Mouse (Mus musculus) intestine, embryonic 16.5 days (tissue): ENCODE results near the gene Wdfy4. TPM values are rescaled to one million over a fixed set of nuclear protein-coding genes. Genes with fewer than 3 reads are reported as not detected.

Experiments used
- ATAC-seq: fragments of 200-750 bp; cut with Nextera tagmentation; 2 replicates; pipeline ENCODE4 v1.8.0; 2017; ENCODE audit warnings: moderate TSS enrichment, moderate library complexity
- H3K27ac ChIP-seq: fragments of 300-500 bp; sonication (generic); 2 replicates; pipeline ENCODE4 v1.5.1; 2014; ENCODE audit warnings: mild to moderate bottlenecking, low read length
- H3K27me3 ChIP-seq: fragments of 300-500 bp; sonication (generic); replicated peaks from 2 replicates; pipeline ENCODE4 v1.6.1; 2014; ENCODE audit warnings: low read length, control low read depth, mixed read lengths; ENCODE audit not compliant: control insufficient read depth, insufficient read depth
- H3K36me3 ChIP-seq: fragments of 300-500 bp; sonication (generic); 2 replicates; pipeline ENCODE4 v1.6.1; 2014; ENCODE audit warnings: low read length, control low read depth; ENCODE audit not compliant: control insufficient read depth, insufficient read depth
- H3K4me1 ChIP-seq: fragments of 300-500 bp; sonication (generic); 2 replicates; pipeline ENCODE4 v1.6.1; 2014; ENCODE audit warnings: low read length, control low read depth, mixed read lengths; ENCODE audit not compliant: control insufficient read depth, insufficient read depth
- H3K4me2 ChIP-seq: fragments of 300-500 bp; sonication (generic); 2 replicates; pipeline ENCODE4 v1.6.1; 2014; ENCODE audit warnings: low read depth, low read length, control low read depth
- H3K4me3 ChIP-seq: fragments of 300-500 bp; sonication (generic); 2 replicates; pipeline ENCODE4 v1.5.1; 2014; ENCODE audit warnings: mild to moderate bottlenecking, low read length
- H3K9ac ChIP-seq: fragments of 300-500 bp; sonication (generic); 2 replicates; pipeline ENCODE4 v1.6.1; 2014; ENCODE audit warnings: low read depth, low read length
- H3K9me3 ChIP-seq: fragments of 300-500 bp; sonication (generic); 2 replicates; pipeline ENCODE4 v1.6.1; 2016; ENCODE audit warnings: low read length, control low read depth; ENCODE audit not compliant: control insufficient read depth
- WGBS: fragments of 180-500 bp; shearing (Covaris S2); extraction: QIAGEN DNeasy Blood & Tissue Kit; methylation state at CpG from one replicate; pipeline ENCODE4 v1.1.7; 2014; 5-methylcytosine and 5-hydroxymethylcytosine counted together
- polyA plus RNA-seq: library from polyadenylated mRNA; unstranded; fragments of >200 nt; fragmentation: Nextera tagmentation; extraction: Ambion mirVana; gene quantifications from 2 replicates; pipeline ENCODE4 v1.2.1, GENCODE M21; 2015

The Wdfy4 gene
- polyA plus RNA-seq, 1 experiment from 2014 or later: 0.16 TPM

GRCm38 (mm10) chr14:33101609-33102008 is 83.7 kb downstream of the Wdfy4 start:
- Histone ChIP-seq H3K9me3 (no peaks in the 10 kb centered on the region), H3K9ac (no peak overlapping the region), H3K36me3 (no peaks in the 10 kb centered on the region), H3K4me1 (no peaks in the 10 kb centered on the region), H3K27me3 (no peaks in the 10 kb centered on the region), H3K27ac (no peak overlapping the region), H3K4me2 (no peak overlapping the region), H3K4me3 (no peak overlapping the region)
- WGBS: 20% methylated on average over 2 of the region's 2 CpGs
- no peak for ATAC-seq

- ATAC-seq: no peak
- Histone ChIP-seq H3K4me2 (no peak overlapping the region), H3K27ac (no peak overlapping the region), H3K4me1 (no peaks in the 10 kb centered on the region), H3K9me3 (no peaks in the 10 kb centered on the region), H3K36me3 (no peaks in the 10 kb centered on the region), H3K9ac (no peak overlapping the region), H3K27me3 (no peaks in the 10 kb centered on the region), H3K4me3 (no peak overlapping the region)
- WGBS: 83% methylated on average over 5 of the region's 5 CpGs
These were observed 85.4 kb downstream of the Wdfy4 start for GRCm38 (mm10) chr14:33099926-33100325.

DNA sequence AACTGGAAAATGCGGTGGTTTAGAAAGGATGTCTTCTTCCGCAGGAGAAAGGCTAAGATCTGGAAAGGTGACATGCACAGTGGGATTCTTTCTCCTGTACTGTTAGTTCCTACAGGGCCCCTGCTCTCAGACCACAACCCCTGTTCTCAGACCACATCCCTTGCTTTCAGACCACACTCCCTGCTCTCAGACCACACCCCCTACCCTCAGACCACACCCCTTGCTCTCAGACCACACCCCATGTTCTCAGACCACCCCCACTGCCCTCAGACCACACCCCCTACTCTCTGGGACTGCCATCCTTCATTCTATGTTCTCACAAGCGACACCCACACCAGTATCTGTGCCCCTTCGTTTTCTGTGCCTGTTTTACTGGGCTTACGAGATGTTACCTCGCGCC is 86.2 kb downstream of the Wdfy4 start:
- no peaks in the 10 kb centered on the region for H3K27me3 ChIP-seq
- H3K9ac ChIP-seq: no peak overlapping the region
- 62% methylated on average over 7 of the region's 7 CpGs for WGBS
- no peak for ATAC-seq
- H3K4me3 ChIP-seq: no peak overlapping the region
- H3K27ac ChIP-seq: no peak overlapping the region
- no peak overlapping the region for H3K4me2 ChIP-seq
- H3K4me1 ChIP-seq: no peaks in the 10 kb centered on the region
- no peaks in the 10 kb centered on the region for H3K36me3 ChIP-seq
- H3K9me3 ChIP-seq: no peaks in the 10 kb centered on the region

- ATAC-seq: no peak
- no peak overlapping the region for H3K9ac ChIP-seq
- H3K9me3 ChIP-seq: no peaks in the 10 kb centered on the region
- H3K36me3 ChIP-seq: no peaks in the 10 kb centered on the region
- no peak overlapping the region for H3K4me2 ChIP-seq
- H3K4me3 ChIP-seq: no peak overlapping the region
- no peaks in the 10 kb centered on the region for H3K4me1 ChIP-seq
- 77% methylated on average over 5 of the region's 5 CpGs for WGBS
- H3K27ac ChIP-seq: no peak overlapping the region
- no peaks in the 10 kb centered on the region for H3K27me3 ChIP-seq
These were observed 88.8 kb downstream of the Wdfy4 start for GRCm38 (mm10) chr14:33096462-33096861.

- Histone ChIP-seq H3K27ac (no peak overlapping the region), H3K4me3 (no peak overlapping the region), H3K4me1 (no peaks in the 10 kb centered on the region), H3K9ac (no peak overlapping the region), H3K4me2 (no peak overlapping the region), H3K36me3 (no peaks in the 10 kb centered on the region), H3K9me3 (no peaks in the 10 kb centered on the region), H3K27me3 (no peaks in the 10 kb centered on the region)
- no peak for ATAC-seq
- WGBS: 76% methylated on average over 8 of the region's 8 CpGs
These were observed 102.0 kb downstream of the Wdfy4 start for GRCm38 (mm10) chr14:33083326-33083725.

DNA sequence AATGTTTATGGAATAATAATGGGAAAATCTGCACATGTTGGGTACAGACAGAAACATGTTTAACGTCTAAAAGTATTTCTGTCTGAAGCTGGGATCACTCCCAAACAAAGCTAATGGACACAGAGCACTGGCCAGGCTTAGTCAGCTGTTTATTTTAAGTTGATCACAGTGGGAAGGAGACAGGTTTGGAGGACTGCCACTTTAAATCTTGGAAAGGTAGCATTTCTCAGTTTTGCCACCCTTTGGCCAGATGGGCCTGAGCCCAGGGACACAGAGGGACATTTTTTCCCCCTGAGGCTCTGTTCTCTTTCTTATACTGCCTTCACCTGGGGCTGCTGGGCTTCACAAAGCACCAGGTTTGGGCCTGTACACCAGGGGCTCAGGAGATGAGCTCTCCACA is 103.0 kb downstream of the Wdfy4 start:
- no peak for ATAC-seq
- 44% methylated on average over 1 of the region's 1 CpGs for WGBS

DNA sequence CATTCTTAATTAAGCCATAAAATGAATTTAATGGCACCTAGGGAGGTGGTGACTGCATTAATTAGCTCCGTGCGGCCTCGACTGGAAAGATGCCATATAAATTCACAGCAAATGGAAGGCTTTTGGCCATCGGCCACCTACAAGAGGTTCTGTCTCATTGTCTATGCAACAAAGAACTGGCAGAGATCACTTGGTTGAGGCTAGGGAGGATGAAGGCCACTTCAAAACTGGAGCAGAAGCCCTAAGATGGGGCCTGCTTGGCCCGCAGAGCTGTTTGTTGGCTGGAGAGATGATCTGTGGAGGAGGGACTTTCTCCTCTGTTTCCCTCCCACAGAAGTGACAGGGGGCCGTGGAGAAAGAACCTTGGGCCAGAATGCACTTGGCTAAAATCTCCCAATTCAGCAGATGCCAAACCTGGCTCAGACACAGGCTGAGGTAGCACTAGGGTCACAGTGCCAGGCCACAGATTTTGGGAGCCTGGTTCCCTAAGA is 103.9 kb downstream of the Wdfy4 start:
- ATAC-seq: no peak
- WGBS: 77% methylated on average over 6 of the region's 6 CpGs

More for the DNA sequence above, 103.0 kb downstream of the Wdfy4 start:
- no peak overlapping the region for H3K4me2 ChIP-seq
- no peaks in the 10 kb centered on the region for H3K4me1 ChIP-seq
- H3K27me3 ChIP-seq: no peaks in the 10 kb centered on the region
- no peaks in the 10 kb centered on the region for H3K36me3 ChIP-seq
- no peak overlapping the region for H3K27ac ChIP-seq
- no peak overlapping the region for H3K9ac ChIP-seq
- H3K4me3 ChIP-seq: no peak overlapping the region
- no peaks in the 10 kb centered on the region for H3K9me3 ChIP-seq

GRCm38 (mm10) chr14:33078596-33078995 is 106.7 kb downstream of the Wdfy4 start:
- no peak for ATAC-seq
- WGBS: 87% methylated on average over 6 of the region's 6 CpGs
- no peaks in the 10 kb centered on the region for H3K4me1 ChIP-seq
- H3K4me3 ChIP-seq: no peak overlapping the region
- H3K4me2 ChIP-seq: no peak overlapping the region
- no peaks in the 10 kb centered on the region for H3K9me3 ChIP-seq
- H3K27me3 ChIP-seq: no peaks in the 10 kb centered on the region
- H3K36me3 ChIP-seq: no peaks in the 10 kb centered on the region
- H3K9ac ChIP-seq: no peak overlapping the region
- H3K27ac ChIP-seq: no peak overlapping the region

More for the DNA sequence above, 103.9 kb downstream of the Wdfy4 start:
- no peaks in the 10 kb centered on the region for H3K27me3 ChIP-seq
- H3K4me2 ChIP-seq: no peak overlapping the region
- no peaks in the 10 kb centered on the region for H3K9me3 ChIP-seq
- no peaks in the 10 kb centered on the region for H3K36me3 ChIP-seq
- no peaks in the 10 kb centered on the region for H3K4me1 ChIP-seq
- H3K27ac ChIP-seq: no peak overlapping the region
- no peak overlapping the region for H3K9ac ChIP-seq
- no peak overlapping the region for H3K4me3 ChIP-seq

- H3K9ac ChIP-seq: no peak overlapping the region
- no peak overlapping the region for H3K4me2 ChIP-seq
- H3K27ac ChIP-seq: no peak overlapping the region
- H3K9me3 ChIP-seq: no peaks in the 10 kb centered on the region
- H3K27me3 ChIP-seq: no peaks in the 10 kb centered on the region
- H3K4me1 ChIP-seq: no peaks in the 10 kb centered on the region
- WGBS: 87% methylated on average over 6 of the region's 6 CpGs
- no peak for ATAC-seq
- H3K36me3 ChIP-seq: no peaks in the 10 kb centered on the region
- no peak overlapping the region for H3K4me3 ChIP-seq
These were observed 107.2 kb downstream of the Wdfy4 start for GRCm38 (mm10) chr14:33078110-33078509.

- 79% methylated on average over 3 of the region's 3 CpGs for WGBS
- H3K36me3 ChIP-seq: no peaks in the 10 kb centered on the region
- H3K27me3 ChIP-seq: no peaks in the 10 kb centered on the region
- H3K4me3 ChIP-seq: no peak overlapping the region
- no peak for ATAC-seq
- H3K4me2 ChIP-seq: no peak overlapping the region
- no peak overlapping the region for H3K9ac ChIP-seq
- no peaks in the 10 kb centered on the region for H3K4me1 ChIP-seq
- H3K9me3 ChIP-seq: no peaks in the 10 kb centered on the region
- H3K27ac ChIP-seq: no peak overlapping the region
These were observed 112.0 kb downstream of the Wdfy4 start for GRCm38 (mm10) chr14:33073355-33073754.
